Mouse (Mus musculus) adrenal gland, postnatal 10 days (tissue): ENCODE data around the gene Vmn1r60. TPM values are rescaled to one million over a fixed set of nuclear protein-coding genes. Genes with fewer than 3 reads are reported as not detected.
"Not testable (repeated sequence)": the region's sequence is repeated elsewhere in the genome, so short reads cannot be mapped to it uniquely, and the experiment has no call there.

Experiments
- DNase-seq: peaks from one replicate; pipeline ENCODE4 v3.0.0; 2021; ENCODE audit warnings: mixed read lengths
- long read RNA-seq, 2 experiments: library from polyadenylated mRNA; stranded (forward); transcript quantifications; one replicate each; pipeline ENCODE4 v2.0.0; 2021
- total RNA-seq, 2 experiments: library from RNA; stranded (reverse); gene quantifications; 2 replicates each; pipeline ENCODE4 v1.2.3; 2021

The Vmn1r60 gene
- not detected for total RNA-seq
- long read RNA-seq, experiment 1, result 0 reads
- long read RNA-seq, experiment 2, result 0 reads

GRCm38 (mm10) chr7:5547217-5547616 is at the start of gene Vmn1r60:
TSS of gene Vmn1r60 (minus strand) at chr7:5547317.
- DNase-seq, result not testable (repeated sequence)

GRCm38 (mm10) chr7:5540770-5541436 is 6.2 kb downstream of the Vmn1r60 start:
- DNase-seq, result not testable (repeated sequence)

- DNase-seq, result not testable (repeated sequence)
Measured at GRCm38 (mm10) chr7:5493856-5494255, 53.3 kb downstream of the Vmn1r60 start, which contains the start of gene Vmn2r28. TSS of gene Vmn2r28 (minus strand) at chr7:5493956.

Other genes with a start within 250 kb of the Vmn1r60 start
- gene Gm5065, start 196.8 kb downstream of the Vmn1r60 start, total RNA-seq, result not detected
- not detected for gene Nlrp2, start 196.3 kb downstream of the Vmn1r60 start, total RNA-seq
- gene Vmn1r58, start 133.9 kb downstream of the Vmn1r60 start, total RNA-seq, result not detected
- not detected for gene Vmn1r59, start 90.5 kb downstream of the Vmn1r60 start, total RNA-seq
- not detected for gene Vmn2r28, start 53.4 kb downstream of the Vmn1r60 start, total RNA-seq
- gene Vmn1r61, start 66.0 kb upstream of the Vmn1r60 start, total RNA-seq, result not detected
- gene Vmn1r62, start 126.3 kb upstream of the Vmn1r60 start, total RNA-seq, result not detected